Mouse (Mus musculus) lung, embryonic 14.5 days (tissue): ENCODE data around the gene Kirrel. TPM values are rescaled to one million over a fixed set of nuclear protein-coding genes. Genes with fewer than 3 reads are reported as not detected.

ENCODE experiments used
- ATAC-seq: fragments of 200-750 bp; cut with Nextera tagmentation; 2 replicates; pipeline ENCODE4 v1.8.0; 2017; ENCODE audit warnings: mild to moderate bottlenecking, moderate TSS enrichment, moderate library complexity; ENCODE audit not compliant: insufficient read depth
- DNase-seq: peaks from one replicate; pipeline ENCODE4 v3.0.0-alpha.2; 2015
- H3K27ac ChIP-seq: fragments of 300-500 bp; sonication (generic); 2 replicates; pipeline ENCODE4 v1.5.1; 2014; ENCODE audit warnings: low read depth, mild to moderate bottlenecking, moderate library complexity
- H3K27me3 ChIP-seq: fragments of 300-500 bp; sonication (generic); 2 replicates; pipeline ENCODE4 v1.6.1; 2014; ENCODE audit warnings: low read length, control low read depth; ENCODE audit not compliant: insufficient read depth
- H3K36me3 ChIP-seq: fragments of 300-500 bp; sonication (generic); 2 replicates; pipeline ENCODE4 v1.6.1; 2014; ENCODE audit warnings: control low read depth; ENCODE audit not compliant: insufficient read depth
- H3K4me1 ChIP-seq: fragments of 300-500 bp; sonication (generic); 2 replicates; pipeline ENCODE4 v1.6.1; 2014; ENCODE audit warnings: antibody characterized with exemption, control low read depth; ENCODE audit not compliant: insufficient read depth
- H3K4me2 ChIP-seq: fragments of 300-500 bp; sonication (generic); 2 replicates; pipeline ENCODE4 v1.6.1; 2014; ENCODE audit warnings: mild to moderate bottlenecking
- H3K4me3 ChIP-seq: fragments of 300-500 bp; sonication (generic); 2 replicates; pipeline ENCODE4 v1.5.1; 2014; ENCODE audit warnings: low read depth, low read length
- H3K9ac ChIP-seq: fragments of 300-500 bp; sonication (generic); 2 replicates; pipeline ENCODE4 v1.6.1; 2014
- H3K9me3 ChIP-seq: fragments of 300-500 bp; sonication (generic); 2 replicates; pipeline ENCODE4 v1.6.1; 2016; ENCODE audit warnings: low read depth, low read length, control low read depth
- CTCF ChIP-seq: IDR thresholded peaks from 2 replicates; pipeline ENCODE4 v1.5.1; 2016; ENCODE audit warnings: antibody characterized with exemption, low read depth
- WGBS: fragments of 180-500 bp; shearing (Covaris S2); extraction: QIAGEN DNeasy Blood & Tissue Kit; methylation state at CpG from one replicate; pipeline ENCODE4 v1.1.7; 2014; 5-methylcytosine and 5-hydroxymethylcytosine counted together
- polyA plus RNA-seq: library from polyadenylated mRNA; unstranded; fragments of >200 nt; fragmentation: Nextera tagmentation; extraction: Ambion mirVana; gene quantifications from 2 replicates; pipeline ENCODE4 v1.2.1, GENCODE M21; 2014

Kirrel gene
- polyA plus RNA-seq, 1 experiment from 2014 or later = 12.8 TPM

DNA sequence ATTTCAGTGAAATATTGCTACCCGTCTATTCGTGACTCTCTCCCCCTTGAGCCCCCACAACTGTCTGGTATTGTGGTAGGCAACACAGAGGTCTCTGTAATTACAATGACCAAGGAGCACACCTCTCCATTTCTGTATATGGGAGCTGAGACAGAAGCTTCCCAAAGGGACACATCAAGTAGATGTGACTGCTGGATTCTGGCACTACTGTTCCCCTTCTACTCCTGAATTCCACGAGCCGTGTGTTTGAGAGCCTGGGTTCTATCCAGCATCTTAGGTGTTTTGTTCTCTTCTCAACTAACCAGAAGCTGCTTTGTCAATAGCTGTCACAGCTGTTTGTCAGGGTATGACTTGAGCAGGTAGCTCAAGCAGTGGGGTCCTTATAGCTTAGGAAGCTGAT lies 20.5 kb upstream of the Kirrel start:
- WGBS = 81% methylated on average over 4 of the region's 4 CpGs
- no peaks in the 10 kb centered on the region for H3K36me3 ChIP-seq
- 0 out of 2 replicates have a peak, but pooled peaks cover 2% of the 10 kb centered on the region for H3K4me1 ChIP-seq
- no peak overlapping the region for H3K27ac ChIP-seq
- no peak overlapping the region for H3K4me3 ChIP-seq
- no peak overlapping the region for H3K9ac ChIP-seq
- TF ChIP-seq CTCF = no peak
- H3K9me3 ChIP-seq = no peaks in the 10 kb centered on the region
- H3K27me3 ChIP-seq = no peaks in the 10 kb centered on the region
- H3K4me2 ChIP-seq = no peak overlapping the region
- no peak for ATAC-seq
- DNase-seq = no peak

GRCm38 (mm10) chr3:87194591-87194990 lies 20.0 kb upstream of the Kirrel start:
- H3K36me3 ChIP-seq = no peaks in the 10 kb centered on the region
- whole genome bisulfite sequencing = 83% methylated on average over 2 of the region's 2 CpGs
- H3K27me3 ChIP-seq = no peaks in the 10 kb centered on the region
- no peak for DNase-seq
- no peak overlapping the region for H3K4me3 ChIP-seq
- no peak overlapping the region for H3K9ac ChIP-seq
- H3K27ac ChIP-seq = no peak overlapping the region
- no peak overlapping the region for H3K4me2 ChIP-seq
- no peak for ATAC-seq
- H3K9me3 ChIP-seq = no peaks in the 10 kb centered on the region
- no peak for TF ChIP-seq CTCF
- H3K4me1 ChIP-seq = 0 out of 2 replicates have a peak, but pooled peaks cover 2% of the 10 kb centered on the region

DNA sequence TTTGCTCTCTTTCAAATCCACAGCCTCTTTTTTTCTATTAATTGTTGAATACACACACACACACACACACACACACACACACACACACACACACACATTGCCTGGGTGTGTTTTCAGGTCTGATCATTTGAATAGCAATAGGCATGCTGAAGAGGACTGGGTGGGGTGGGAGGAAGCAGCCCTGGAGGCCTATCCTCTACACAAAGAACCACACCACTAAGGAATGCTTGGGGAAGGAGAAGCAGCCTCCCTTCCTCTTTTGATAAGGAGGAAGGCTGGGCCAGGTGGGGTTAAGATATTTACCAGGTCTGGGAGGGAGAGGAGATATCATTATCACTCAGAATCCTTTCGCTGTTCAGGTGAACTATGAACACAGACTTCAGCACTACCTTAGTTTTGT lies 19.2 kb upstream of the Kirrel start:
- no peaks in the 10 kb centered on the region for H3K36me3 ChIP-seq
- TF ChIP-seq CTCF = no peak

GRCm38 (mm10) chr3:87193352-87193751 lies 18.8 kb upstream of the Kirrel start:
- Histone ChIP-seq H3K9me3 (no peaks in the 10 kb centered on the region), H3K27me3 (no peaks in the 10 kb centered on the region), H3K9ac (no peak overlapping the region), H3K4me1 (0 out of 2 replicates have a peak, but pooled peaks cover 2% of the 10 kb centered on the region), H3K27ac (no peak overlapping the region), H3K4me3 (no peak overlapping the region), H3K36me3 (no peaks in the 10 kb centered on the region), H3K4me2 (no peak overlapping the region)
- DNase-seq (no peak), ATAC-seq (no peak)
- no peak for TF ChIP-seq CTCF
- WGBS = 35% methylated on average over 6 of the region's 6 CpGs

More for the DNA sequence above, 19.2 kb upstream of the Kirrel start:
- no peak for ATAC-seq
- Histone ChIP-seq H3K9ac (no peak overlapping the region), H3K4me1 (0 out of 2 replicates have a peak, but pooled peaks cover 2% of the 10 kb centered on the region), H3K4me3 (no peak overlapping the region), H3K27me3 (no peaks in the 10 kb centered on the region), H3K27ac (no peak overlapping the region), H3K9me3 (no peaks in the 10 kb centered on the region), H3K4me2 (no peak overlapping the region)
- DNase-seq = no peak
- WGBS = 67% methylated on average over 1 of the region's 1 CpGs

- no peak overlapping the region for H3K9ac ChIP-seq
- DNase-seq = no peak
- H3K4me3 ChIP-seq = no peak overlapping the region
- H3K4me2 ChIP-seq = no peak overlapping the region
- H3K4me1 ChIP-seq = 0 out of 2 replicates have a peak, but pooled peaks cover 4% of the 10 kb centered on the region
- H3K9me3 ChIP-seq = no peaks in the 10 kb centered on the region
- no peak for TF ChIP-seq CTCF
- H3K36me3 ChIP-seq = no peaks in the 10 kb centered on the region
- no peak overlapping the region for H3K27ac ChIP-seq
- H3K27me3 ChIP-seq = no peaks in the 10 kb centered on the region
- no peak for ATAC-seq
- WGBS = 69% methylated on average over 4 of the region's 4 CpGs
Measured at GRCm38 (mm10) chr3:87176687-87177086, 2.1 kb upstream of the Kirrel start.

DNA sequence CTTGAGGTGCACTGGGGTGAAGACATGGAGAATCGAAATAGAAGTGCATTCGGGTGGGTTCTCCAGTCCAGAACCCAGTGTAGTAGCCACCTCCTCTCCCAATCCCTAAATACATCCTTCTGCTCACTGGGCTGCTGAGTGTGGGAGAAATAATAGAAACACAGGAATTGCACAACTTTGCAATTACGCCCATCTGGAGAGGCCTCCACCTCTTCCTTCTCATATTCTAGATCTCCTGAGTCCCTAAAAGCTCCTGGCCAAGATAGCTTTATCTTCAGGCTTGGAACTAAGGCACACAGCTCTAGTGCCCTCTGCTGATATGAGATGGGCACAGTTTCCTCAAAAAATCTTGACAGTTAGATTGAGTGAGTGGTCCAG lies 880 bp upstream of the Kirrel start:
- 0 out of 2 replicates have a peak overlapping the region, but pooled peaks have one; percentile 63 for H3K9ac ChIP-seq
- DNase-seq = peak; percentile 80
- WGBS = 33% methylated on average over 3 of the region's 3 CpGs

DNA sequence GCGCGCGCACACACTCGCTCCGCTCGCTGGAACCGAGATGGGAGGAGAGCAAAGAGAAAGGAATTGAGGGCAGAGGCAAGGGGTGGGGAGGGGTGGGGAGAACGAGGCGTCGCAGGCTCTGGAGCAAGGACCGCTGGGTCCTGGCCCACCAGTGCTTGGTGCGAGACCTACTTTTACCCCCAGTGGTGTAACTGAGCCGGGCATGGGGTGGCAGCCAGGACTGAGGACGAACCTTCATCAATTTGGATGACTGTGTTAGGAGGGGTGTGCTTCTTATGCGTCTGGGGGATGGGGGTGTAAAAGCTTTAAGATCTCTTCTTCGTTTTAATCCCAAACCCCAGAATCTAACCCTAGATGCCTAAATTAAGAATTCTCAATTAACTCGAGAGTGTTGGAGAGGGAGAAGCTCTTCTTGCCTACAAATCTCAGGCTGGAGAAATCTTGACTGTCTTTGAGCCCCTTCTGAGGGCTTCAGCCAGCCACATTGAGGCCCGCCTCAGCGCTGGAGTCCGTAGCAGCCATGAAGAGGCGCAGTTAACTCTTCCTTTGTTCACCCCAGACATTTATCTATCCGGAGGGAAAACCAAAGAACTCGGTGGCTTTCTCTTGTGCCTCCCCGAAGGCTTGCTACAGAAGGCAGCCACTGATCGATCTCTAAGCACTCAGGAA lies 356 bp upstream of the Kirrel start:
- ATAC-seq = no peak
- TF ChIP-seq CTCF = no peak; the same call in none of the 2 replicates
- WGBS = 3% methylated on average over 24 of the region's 25 CpGs

More for the DNA sequence above, 880 bp upstream of the Kirrel start:
- peak; percentile 81 for TF ChIP-seq CTCF
- Histone ChIP-seq H3K4me3 (0 out of 2 replicates have a peak overlapping the region, but pooled peaks have one; percentile 51), H3K36me3 (peaks cover 4% of the 10 kb centered on the region; the same call in 1 of the 2 replicates), H3K27ac (peak overlapping the region; percentile 93; the same call in 1 of the 2 replicates), H3K9me3 (no peaks in the 10 kb centered on the region), H3K4me2 (peak overlapping the region; percentile 96), H3K4me1 (peaks cover 12% of the 10 kb centered on the region), H3K27me3 (no peaks in the 10 kb centered on the region)
- ATAC-seq = no peak

More for the DNA sequence above, 356 bp upstream of the Kirrel start:
- H3K36me3 ChIP-seq = peaks cover 4% of the 10 kb centered on the region; the same call in 1 of the 2 replicates
- no peaks in the 10 kb centered on the region for H3K27me3 ChIP-seq
- H3K9me3 ChIP-seq = no peaks in the 10 kb centered on the region
- peak overlapping the region; percentile 63 for H3K9ac ChIP-seq
- peaks cover 17% of the 10 kb centered on the region for H3K4me1 ChIP-seq
- peak overlapping the region; percentile 96 for H3K4me2 ChIP-seq
- H3K4me3 ChIP-seq = peak overlapping the region; percentile 51
- DNase-seq = no peak
- peak overlapping the region; percentile 93 for H3K27ac ChIP-seq
